Mouse (Mus musculus) yolk sac, embryonic 10.5 days (tissue): ENCODE measurements around the gene Smok2b.
"Not testable (repeated sequence)": the region's sequence is repeated elsewhere in the genome, so short reads cannot be mapped to it uniquely, and the experiment has no call there.

ENCODE experiments used
- DNase-seq: peaks from one replicate; pipeline ENCODE4 v3.0.0-alpha.2; 2017; ENCODE audit warnings: low spot score

Gene Smok2b

GRCm38 (mm10) chr17:13229957-13230356 lies at the start of gene Smok2b:
Gene Smok2b, plus strand, starts transcription at chr17:13230257.
- not testable (repeated sequence) for DNase-seq

DNA sequence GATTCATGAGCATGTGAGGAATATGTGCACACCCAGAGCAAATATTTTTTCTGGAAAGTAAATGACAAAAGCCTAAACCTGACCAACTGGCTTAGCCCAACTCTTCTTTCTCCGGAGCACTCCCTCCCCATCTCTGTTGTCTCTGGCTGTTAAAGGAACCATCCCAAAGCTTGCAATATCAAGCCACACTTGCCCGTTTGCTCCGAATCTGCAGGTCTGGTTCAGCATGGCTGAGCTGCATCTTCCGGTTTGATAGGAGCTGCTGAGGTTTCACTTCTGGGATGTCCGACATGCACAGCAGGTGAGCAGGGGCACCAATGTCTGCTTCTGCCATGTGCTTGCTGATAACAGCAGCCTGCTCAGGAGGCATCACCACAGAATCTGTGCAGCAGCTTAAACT lies 49.6 kb upstream of the Smok2b start:
- DNase-seq = not testable (repeated sequence)

DNA sequence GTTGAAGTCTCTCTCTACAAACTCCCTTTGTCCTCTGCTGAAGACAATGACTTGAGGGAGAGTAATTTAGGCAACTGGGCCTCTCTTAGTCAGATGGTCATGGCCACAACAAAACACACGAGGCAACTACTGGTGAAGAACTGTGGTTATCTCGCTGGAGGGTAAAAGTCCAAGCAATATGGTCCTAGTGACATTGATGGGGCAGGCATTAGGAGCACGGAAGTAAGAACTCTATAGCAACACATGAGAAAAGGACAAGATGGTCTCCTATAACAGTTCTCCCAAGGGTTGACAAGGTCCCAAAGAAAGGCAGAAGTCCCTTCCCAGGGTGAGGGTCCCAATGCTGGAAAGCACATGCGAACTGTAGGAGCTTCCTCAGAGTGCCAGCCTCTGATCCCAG lies 47.3 kb upstream of the Smok2b start:
- DNase-seq = not testable (repeated sequence)

DNA sequence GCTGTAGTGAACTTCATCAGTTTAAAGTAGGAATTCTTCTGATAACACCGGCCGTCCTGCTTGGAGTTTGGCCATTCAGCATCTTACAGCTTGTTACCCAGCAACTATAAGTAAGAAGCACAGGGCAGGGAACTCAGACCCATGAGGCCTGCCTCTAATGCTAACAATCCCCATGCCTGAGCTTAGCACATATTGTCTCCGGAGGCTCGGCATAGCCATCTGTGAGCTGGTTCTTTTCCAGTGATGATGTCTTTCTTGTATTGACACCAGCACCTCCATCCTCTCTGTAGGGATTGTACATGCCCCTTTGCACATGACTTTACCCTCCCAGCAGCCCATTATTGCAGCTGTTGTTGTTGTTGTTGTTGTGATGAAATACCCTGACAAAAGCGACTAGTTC lies 45.5 kb upstream of the Smok2b start:
- not testable (repeated sequence) for DNase-seq

DNA sequence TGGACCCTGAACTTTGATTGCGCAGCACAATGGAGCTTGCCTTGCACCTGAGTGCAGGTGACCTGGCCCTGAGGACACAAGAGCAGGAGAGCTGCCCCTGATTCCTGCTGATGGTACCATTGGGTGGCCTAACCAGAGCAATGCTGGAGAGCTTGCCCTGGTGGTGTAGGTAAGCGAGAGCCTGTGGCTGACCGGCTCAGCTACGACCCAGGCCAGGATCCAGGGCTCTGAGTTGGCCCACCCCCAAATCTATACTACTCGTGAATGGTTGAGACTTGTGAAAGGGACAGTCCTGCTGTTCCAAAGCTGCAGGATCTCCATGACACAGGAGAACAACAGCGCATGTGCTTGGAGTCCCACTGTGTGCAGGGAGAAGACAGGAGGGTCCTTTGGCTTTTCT lies 43.5 kb upstream of the Smok2b start:
- not testable (repeated sequence) for DNase-seq

GRCm38 (mm10) chr17:13187621-13188020 lies 42.4 kb upstream of the Smok2b start:
- not testable (repeated sequence) for DNase-seq

GRCm38 (mm10) chr17:13188846-13189245 lies 41.2 kb upstream of the Smok2b start:
- not testable (repeated sequence) for DNase-seq

DNA sequence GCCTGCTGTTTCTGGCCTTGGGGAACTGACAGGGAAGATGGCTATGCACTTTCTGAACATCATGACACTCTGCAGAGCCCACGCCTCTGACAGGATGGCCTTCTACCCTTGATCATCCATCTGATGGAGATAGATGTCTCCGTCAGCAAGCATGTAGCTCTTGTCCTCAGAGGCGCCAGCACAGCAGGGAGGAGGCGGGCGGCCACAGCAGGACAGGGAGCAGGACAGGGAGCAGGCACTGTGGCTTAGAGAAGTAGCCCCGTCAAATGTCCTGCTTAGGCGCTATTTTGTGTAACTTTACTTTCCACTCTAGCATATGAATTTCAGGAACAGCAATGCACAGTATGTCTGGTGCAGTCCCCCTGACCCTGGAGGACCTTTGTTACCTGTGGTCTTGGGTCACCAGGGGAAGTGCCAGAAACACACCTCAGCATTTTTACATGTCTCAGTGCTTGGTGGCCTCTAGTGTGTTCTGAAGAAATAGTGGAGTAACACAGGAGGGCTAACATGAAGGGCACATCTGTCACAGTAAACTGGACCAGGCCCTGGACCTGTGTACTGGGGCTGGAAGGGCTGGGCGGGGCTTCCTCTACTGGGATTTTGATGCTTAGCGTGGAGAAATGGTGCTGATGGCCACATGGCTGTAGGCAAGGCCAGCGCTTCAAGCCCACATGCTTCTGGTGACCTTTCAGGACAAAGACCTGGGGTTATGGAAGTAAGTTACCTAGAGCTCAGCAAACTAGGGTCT lies 39.0 kb upstream of the Smok2b start:
- DNase-seq = not testable (repeated sequence)

DNA sequence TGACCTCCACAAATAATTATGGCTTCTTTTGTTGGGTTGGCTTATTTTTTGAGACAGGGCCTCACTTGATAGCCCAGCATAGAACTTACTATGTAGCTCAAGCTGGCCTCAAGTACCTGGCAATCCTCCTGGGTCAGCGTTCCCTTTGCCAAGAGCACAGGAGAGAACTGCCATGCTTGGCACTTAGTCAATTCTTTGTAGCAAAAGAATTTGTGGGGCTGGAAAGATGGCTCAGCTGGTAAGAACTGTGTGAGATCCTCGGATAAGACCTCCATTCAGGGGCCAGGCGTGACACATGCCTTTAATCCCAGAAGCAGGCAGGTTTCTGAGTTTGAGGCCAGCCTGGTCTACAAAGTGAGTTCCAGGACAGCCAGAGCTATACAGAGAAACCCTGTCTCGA lies 33.6 kb upstream of the Smok2b start:
- not testable (repeated sequence) for DNase-seq

GRCm38 (mm10) chr17:13198812-13199211 lies 31.2 kb upstream of the Smok2b start:
- not testable (repeated sequence) for DNase-seq

- DNase-seq = not testable (repeated sequence)
Observed at GRCm38 (mm10) chr17:13199880-13200409, 30.1 kb upstream of the Smok2b start.

GRCm38 (mm10) chr17:13201551-13201950 lies 28.5 kb upstream of the Smok2b start:
- DNase-seq = not testable (repeated sequence)

DNA sequence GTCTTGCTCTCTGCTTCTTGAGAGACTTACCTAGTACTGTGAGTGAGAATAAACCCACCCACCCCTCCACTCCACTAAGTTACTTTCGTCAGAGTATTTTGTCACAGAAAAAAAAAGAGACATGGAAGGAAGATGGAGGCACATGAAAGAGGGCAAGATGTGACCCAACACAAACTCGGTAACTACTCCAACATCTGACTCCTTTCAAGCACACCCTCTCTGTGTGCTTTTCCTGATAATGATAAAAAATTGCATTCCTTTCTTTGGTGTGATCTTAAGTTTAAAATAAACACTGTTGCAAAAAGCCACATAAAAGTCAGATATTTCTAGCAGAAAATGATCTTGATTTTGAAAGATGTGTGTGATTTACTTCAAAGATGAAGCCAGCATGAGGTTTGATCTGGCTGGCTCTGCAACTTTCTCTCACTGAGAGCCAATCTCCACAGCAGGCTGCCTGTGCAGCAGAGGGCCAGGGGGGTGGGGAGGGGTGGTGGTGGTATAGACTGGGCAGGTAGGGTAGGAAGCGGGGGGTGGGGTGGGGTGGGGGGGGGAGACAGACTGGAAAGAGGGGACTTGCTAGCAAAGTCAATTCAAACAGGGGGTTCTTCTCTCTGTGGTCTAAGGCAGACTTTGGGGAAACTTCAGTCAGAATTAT lies 27.5 kb upstream of the Smok2b start:
- DNase-seq = not testable (repeated sequence)

- DNase-seq = not testable (repeated sequence)
Observed at GRCm38 (mm10) chr17:13205247-13205646, 24.8 kb upstream of the Smok2b start.

- DNase-seq = no peak
Observed at GRCm38 (mm10) chr17:13206491-13206890, 23.6 kb upstream of the Smok2b start.

GRCm38 (mm10) chr17:13208460-13208859 lies 21.6 kb upstream of the Smok2b start:
- not testable (repeated sequence) for DNase-seq

- no peak for DNase-seq
Observed at GRCm38 (mm10) chr17:13212136-13212850, 17.8 kb upstream of the Smok2b start.

DNA sequence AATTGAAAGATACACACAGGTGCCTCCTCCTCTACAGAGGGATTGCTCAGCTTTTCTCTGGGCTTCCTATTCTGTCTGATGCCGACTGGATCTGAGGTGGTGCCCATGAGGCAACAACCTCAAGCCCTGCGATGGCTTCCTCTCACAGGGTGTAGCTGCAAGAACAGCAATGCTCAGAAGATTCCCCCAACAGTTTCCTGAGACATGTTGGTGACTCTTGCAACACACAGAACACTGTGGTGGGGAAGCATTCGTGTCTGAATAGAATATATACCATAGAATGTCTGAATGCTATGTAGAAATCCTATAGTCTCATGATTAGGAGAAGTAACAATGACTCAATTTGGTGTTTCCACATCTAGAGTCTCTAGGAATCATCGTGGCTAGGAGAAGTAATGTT lies 15.9 kb upstream of the Smok2b start:
- DNase-seq = no peak

GRCm38 (mm10) chr17:13215595-13215994 lies 14.5 kb upstream of the Smok2b start:
- no peak for DNase-seq

DNA sequence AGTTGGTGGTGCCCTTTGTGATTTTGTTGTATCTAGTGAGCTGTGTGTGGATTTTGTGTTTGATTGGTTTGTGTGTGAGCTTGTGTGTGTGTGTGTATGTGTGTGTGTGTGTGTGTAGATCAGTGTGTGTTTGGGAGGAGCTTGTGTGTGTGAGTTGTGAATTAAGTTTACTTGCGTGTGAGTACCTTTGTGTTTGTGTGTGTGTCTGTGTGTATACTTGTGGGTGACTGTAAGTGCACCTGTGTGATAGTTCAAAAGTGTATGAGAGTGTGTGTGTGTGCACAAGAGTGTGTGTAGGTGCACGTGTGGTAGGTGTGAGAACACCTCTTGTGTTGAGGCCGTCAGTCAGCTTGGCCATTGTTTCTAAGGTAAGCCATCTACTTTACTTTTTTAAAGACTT lies 9.2 kb upstream of the Smok2b start, which contains the start of gene Smok2a:
TSS of gene Smok2a (plus strand) at position 301 of the 400 bp plus-strand sequence.
- no peak for DNase-seq

- not testable (repeated sequence) for DNase-seq
Observed at GRCm38 (mm10) chr17:13221921-13222320, 8.1 kb upstream of the Smok2b start.

GRCm38 (mm10) chr17:13239461-13239860 lies 9.4 kb downstream of the Smok2b start:
- DNase-seq = not testable (repeated sequence)
